Mouse (Mus musculus) intestine, embryonic 14.5 days (tissue): Measurements from ENCODE around the gene Vsig10. TPM values are rescaled to one million over a fixed set of nuclear protein-coding genes. Genes with fewer than 3 reads are reported as not detected.
A peak's percentile ranks its signal among the peaks of the same experiment; 100 is the strongest.
"Not testable (repeated sequence)": the region's sequence is repeated elsewhere in the genome, so short reads cannot be mapped to it uniquely, and the experiment has no call there.

Experiments
- ATAC-seq: fragments of 200-750 bp; cut with Nextera tagmentation; replicated peaks from 2 replicates; pipeline ENCODE4 v1.8.0; 2017; ENCODE audit warnings: low read depth, moderate number of reproducible peaks, moderate TSS enrichment, moderate library complexity; ENCODE audit not compliant: low FRiP score, low TSS enrichment
- DNase-seq: peaks from one replicate; pipeline ENCODE4 v3.0.0-alpha.2; 2018; ENCODE audit warnings: low spot score
- H3K27ac ChIP-seq: fragments of 300-500 bp; sonication (generic); 2 replicates; pipeline ENCODE4 v1.5.1; 2014; ENCODE audit warnings: low read depth, mild to moderate bottlenecking, control low read depth
- H3K27me3 ChIP-seq: fragments of 300-500 bp; sonication (generic); replicated peaks from 2 replicates; pipeline ENCODE4 v1.6.1; 2014; ENCODE audit warnings: low read length, control low read depth; ENCODE audit not compliant: control insufficient read depth, insufficient read depth
- H3K36me3 ChIP-seq: fragments of 300-500 bp; sonication (generic); 2 replicates; pipeline ENCODE4 v1.6.1; 2014; ENCODE audit warnings: low read length, control low read depth; ENCODE audit not compliant: control insufficient read depth, insufficient read depth
- H3K4me1 ChIP-seq: fragments of 300-500 bp; sonication (generic); replicated peaks from 2 replicates; pipeline ENCODE4 v1.6.1; 2014; ENCODE audit warnings: low read length, control low read depth, mixed read lengths; ENCODE audit not compliant: control insufficient read depth, insufficient read depth
- H3K4me2 ChIP-seq: fragments of 300-500 bp; sonication (generic); 2 replicates; pipeline ENCODE4 v1.6.1; 2014; ENCODE audit warnings: low read length
- H3K4me3 ChIP-seq: fragments of 300-500 bp; sonication (generic); 2 replicates; pipeline ENCODE4 v1.5.1; 2014; ENCODE audit warnings: low read depth, low read length, control low read depth, mixed read lengths
- H3K9ac ChIP-seq: fragments of 300-500 bp; sonication (generic); 2 replicates; pipeline ENCODE4 v1.6.1; 2014; ENCODE audit warnings: mild to moderate bottlenecking, low read length
- H3K9me3 ChIP-seq: fragments of 300-500 bp; sonication (generic); 2 replicates; pipeline ENCODE4 v1.6.1; 2016; ENCODE audit warnings: low read length, control low read depth; ENCODE audit not compliant: control insufficient read depth
- WGBS: fragments of 180-500 bp; shearing (Covaris S2); extraction: QIAGEN DNeasy Blood & Tissue Kit; methylation state at CpG from one replicate; pipeline ENCODE4 v1.1.7; 2014; 5-methylcytosine and 5-hydroxymethylcytosine counted together
- polyA plus RNA-seq: library from polyadenylated mRNA; unstranded; fragments of >200 nt; fragmentation: Nextera tagmentation; extraction: Ambion mirVana; gene quantifications from 2 replicates; pipeline ENCODE4 v1.2.1, GENCODE M21; 2014

Vsig10 gene
- polyA plus RNA-seq, 1 experiment from 2014 or later = 10.0 TPM

- Histone ChIP-seq H3K27ac (no peak overlapping the region), H3K4me1 (no peaks in the 10 kb centered on the region), H3K9ac (no peak overlapping the region), H3K4me3 (no peak overlapping the region), H3K9me3 (peaks cover under 1% of the 10 kb centered on the region; the same call in 1 of the 2 replicates), H3K36me3 (peaks cover 30% of the 10 kb centered on the region), H3K27me3 (no peaks in the 10 kb centered on the region), H3K4me2 (no peak overlapping the region)
- 84% methylated on average over 6 of the region's 6 CpGs for WGBS
- no peak for ATAC-seq
- DNase-seq = no peak
Observed at GRCm38 (mm10) chr5:117340081-117340480, 21.2 kb downstream of the Vsig10 start.

GRCm38 (mm10) chr5:117341896-117342295, 23.0 kb downstream of the Vsig10 start:
- Histone ChIP-seq H3K9ac (no peak overlapping the region), H3K27me3 (no peaks in the 10 kb centered on the region), H3K4me2 (no peak overlapping the region), H3K36me3 (peaks cover 38% of the 10 kb centered on the region), H3K4me3 (no peak overlapping the region), H3K9me3 (no peaks in the 10 kb centered on the region), H3K4me1 (no peaks in the 10 kb centered on the region), H3K27ac (no peak overlapping the region)
- 65% methylated on average over 6 of the region's 6 CpGs for WGBS
- ATAC-seq (no peak), DNase-seq (no peak)

GRCm38 (mm10) chr5:117344496-117344895, 25.6 kb downstream of the Vsig10 start:
- H3K36me3 ChIP-seq = peaks cover 34% of the 10 kb centered on the region; the same call in 1 of the 2 replicates
- not testable (repeated sequence) for H3K27ac ChIP-seq, ATAC-seq, H3K4me3 ChIP-seq, H3K9me3 ChIP-seq, H3K9ac ChIP-seq, H3K4me1 ChIP-seq, H3K27me3 ChIP-seq, DNase-seq, H3K4me2 ChIP-seq
- WGBS = 87% methylated on average over 5 of the region's 5 CpGs

GRCm38 (mm10) chr5:117345432-117345976, 26.6 kb downstream of the Vsig10 start:
- Histone ChIP-seq H3K4me1 (no peaks in the 10 kb centered on the region), H3K27ac (no peak overlapping the region), H3K9ac (no peak overlapping the region), H3K9me3 (no peaks in the 10 kb centered on the region), H3K36me3 (peaks cover 28% of the 10 kb centered on the region; the same call in 1 of the 2 replicates), H3K4me3 (no peak overlapping the region), H3K4me2 (no peak overlapping the region), H3K27me3 (no peaks in the 10 kb centered on the region)
- WGBS = 80% methylated on average over 5 of the region's 5 CpGs
- no peak for ATAC-seq
- no peak for DNase-seq

GRCm38 (mm10) chr5:117346281-117346680, 27.4 kb downstream of the Vsig10 start:
- DNase-seq = no peak
- Histone ChIP-seq H3K4me2 (no peak overlapping the region), H3K4me3 (no peak overlapping the region), H3K9ac (no peak overlapping the region), H3K36me3 (peaks cover 23% of the 10 kb centered on the region; the same call in 1 of the 2 replicates), H3K27me3 (no peaks in the 10 kb centered on the region), H3K27ac (no peak overlapping the region), H3K9me3 (no peaks in the 10 kb centered on the region), H3K4me1 (no peaks in the 10 kb centered on the region)
- WGBS = 65% methylated on average over 3 of the region's 3 CpGs
- ATAC-seq = no peak

- H3K4me1 ChIP-seq = no peaks in the 10 kb centered on the region
- no peak overlapping the region for H3K4me3 ChIP-seq
- no peak overlapping the region for H3K9ac ChIP-seq
- H3K27ac ChIP-seq = no peak overlapping the region
- H3K4me2 ChIP-seq = no peak overlapping the region
- no peaks in the 10 kb centered on the region for H3K9me3 ChIP-seq
- WGBS = 81% methylated on average over 5 of the region's 5 CpGs
- DNase-seq = no peak
- no peak for ATAC-seq
- no peaks in the 10 kb centered on the region for H3K27me3 ChIP-seq
- peaks cover 23% of the 10 kb centered on the region; the same call in 1 of the 2 replicates for H3K36me3 ChIP-seq
Observed at GRCm38 (mm10) chr5:117347011-117347410, 28.1 kb downstream of the Vsig10 start.

- WGBS = 87% methylated on average over 2 of the region's 2 CpGs
- H3K27me3 ChIP-seq = no peaks in the 10 kb centered on the region
- no peak overlapping the region for H3K27ac ChIP-seq
- H3K4me1 ChIP-seq = no peaks in the 10 kb centered on the region
- no peaks in the 10 kb centered on the region for H3K9me3 ChIP-seq
- DNase-seq (no peak), ATAC-seq (no peak)
- no peak overlapping the region for H3K4me2 ChIP-seq
- H3K9ac ChIP-seq = no peak overlapping the region
- H3K4me3 ChIP-seq = no peak overlapping the region
- peaks cover 28% of the 10 kb centered on the region; the same call in 1 of the 2 replicates for H3K36me3 ChIP-seq
Observed at GRCm38 (mm10) chr5:117347838-117348237, 29.0 kb downstream of the Vsig10 start.

GRCm38 (mm10) chr5:117348279-117348678, 29.4 kb downstream of the Vsig10 start:
- ATAC-seq = no peak; the same call in 1 of the 2 replicates
- no peak overlapping the region for H3K4me3 ChIP-seq
- H3K27me3 ChIP-seq = no peaks in the 10 kb centered on the region
- no peaks in the 10 kb centered on the region for H3K4me1 ChIP-seq
- 32% methylated on average over 19 of the region's 19 CpGs for whole genome bisulfite sequencing
- no peak overlapping the region for H3K9ac ChIP-seq
- H3K36me3 ChIP-seq = peaks cover 30% of the 10 kb centered on the region; the same call in 1 of the 2 replicates
- no peaks in the 10 kb centered on the region for H3K9me3 ChIP-seq
- H3K4me2 ChIP-seq = no peak overlapping the region
- DNase-seq = peak; percentile 70
- H3K27ac ChIP-seq = no peak overlapping the region

GRCm38 (mm10) chr5:117354121-117354520, 35.2 kb downstream of the Vsig10 start:
- H3K36me3 ChIP-seq = 0 out of 2 replicates have a peak, but pooled peaks cover 6% of the 10 kb centered on the region
- H3K4me3 ChIP-seq = no peak overlapping the region
- H3K9ac ChIP-seq = no peak overlapping the region
- WGBS = 76% methylated on average over 8 of the region's 8 CpGs
- H3K27ac ChIP-seq = no peak overlapping the region
- ATAC-seq (no peak), DNase-seq (no peak)
- H3K9me3 ChIP-seq = no peaks in the 10 kb centered on the region
- H3K4me1 ChIP-seq = peaks cover 19% of the 10 kb centered on the region
- H3K27me3 ChIP-seq = no peaks in the 10 kb centered on the region
- no peak overlapping the region for H3K4me2 ChIP-seq
